Mouse (Mus musculus) T-helper 2 cell (primary cell): ENCODE measurements around the gene Mgat5.

Experiments
- in situ Hi-C: fragments of 300-600 bp; cut with MboI, MseI; formaldehyde crosslinking; loops from one replicate; pipeline ENCODE4 v1.15.1; 2025; ENCODE audit warnings: high pct_unique_total_duplicates

Mgat5 gene

DNA sequence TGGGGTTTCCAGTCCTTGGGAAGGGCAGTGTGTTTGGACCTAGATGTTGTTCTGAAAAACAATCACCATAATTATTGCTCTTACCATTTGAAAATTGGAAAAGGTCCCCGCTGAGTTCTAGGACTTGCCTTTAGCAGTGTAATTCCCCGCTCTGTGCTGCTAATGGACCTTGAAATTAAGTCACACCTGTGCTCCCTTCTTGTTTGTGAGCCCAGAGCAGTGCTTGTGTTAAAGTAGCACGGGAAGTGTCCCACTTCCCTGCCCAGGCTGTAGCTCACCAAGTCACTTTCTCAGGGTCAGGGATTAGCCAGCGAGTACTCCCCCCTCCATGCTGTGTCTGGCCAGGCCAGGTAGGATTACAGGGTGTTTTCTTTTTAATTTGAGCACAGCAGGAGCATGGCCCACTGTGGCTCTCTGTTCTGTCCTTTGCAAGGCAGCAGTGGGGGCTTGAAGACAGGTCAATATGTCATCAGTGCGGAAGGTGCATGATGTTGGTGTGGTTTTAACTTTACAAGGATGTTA is 123.6 kb downstream of the Mgat5 start:
- in situ Hi-C loops = no loop called here

GRCm38 (mm10) chr1:127329810-127330209 is 125.0 kb downstream of the Mgat5 start:
- in situ Hi-C loops = no loop called here

DNA sequence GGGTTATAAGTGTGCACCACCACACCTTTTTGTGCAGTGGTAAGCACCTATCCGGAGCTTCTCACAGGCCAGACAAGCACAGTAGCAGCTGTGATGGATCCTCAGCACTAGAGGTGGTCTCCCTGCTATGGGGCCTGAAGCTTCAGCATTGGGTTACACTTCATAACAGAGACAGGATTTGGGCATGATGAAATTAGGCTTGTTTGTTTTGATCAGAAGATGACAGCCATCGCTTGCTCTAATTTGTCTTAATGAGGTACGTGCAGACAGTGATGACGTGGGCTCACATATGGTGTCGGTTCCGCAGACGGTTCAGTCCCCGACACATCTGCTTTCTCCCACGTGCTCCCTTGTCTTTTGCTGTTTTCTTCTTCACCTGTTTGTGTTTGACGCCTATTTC is 132.9 kb downstream of the Mgat5 start:
- in situ Hi-C loops = no loop called here

- in situ Hi-C loops = no loop called here
These were observed 134.1 kb downstream of the Mgat5 start for GRCm38 (mm10) chr1:127338833-127339487.

- in situ Hi-C loops = loop anchor here (10.0 kb wide), 1 partner anchor 1405 kb away; no protein-coding TSS in a partner anchor
These were observed 135.5 kb downstream of the Mgat5 start for GRCm38 (mm10) chr1:127340296-127340695.

DNA sequence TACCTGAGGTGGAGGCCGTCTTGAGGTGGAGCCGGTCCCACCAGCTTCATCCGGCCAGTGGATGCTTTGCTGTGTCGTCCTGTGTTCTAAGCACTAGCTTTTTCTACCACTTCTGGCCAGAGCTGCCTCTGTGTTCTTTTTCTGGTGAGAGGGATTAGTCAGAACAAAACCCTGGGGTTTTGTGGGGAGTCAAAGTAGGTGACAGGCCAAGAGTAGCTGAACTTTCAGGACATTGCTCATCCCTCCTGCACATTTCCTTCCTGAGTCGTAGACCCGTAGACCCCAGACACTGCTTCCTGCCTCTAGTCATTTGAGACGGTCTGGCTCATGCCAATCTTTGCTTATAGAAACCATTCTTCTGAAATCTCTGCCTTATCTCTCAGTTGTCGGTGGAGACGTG is 140.1 kb downstream of the Mgat5 start:
- in situ Hi-C loops = loop anchor here (5.0 to 10.0 kb wide), 2 partner anchors 43 to 1400 kb away; no protein-coding TSS in a partner anchor

- in situ Hi-C loops = loop anchor here (5.0 to 10.0 kb wide), 2 partner anchors 44 to 1398 kb away; no protein-coding TSS in a partner anchor
These were observed 141.9 kb downstream of the Mgat5 start for GRCm38 (mm10) chr1:127346596-127347139.

- in situ Hi-C loops = loop anchor here (5.0 to 10.0 kb wide), 2 partner anchors 46 to 1397 kb away; no protein-coding TSS in a partner anchor
These were observed 143.2 kb downstream of the Mgat5 start for GRCm38 (mm10) chr1:127347878-127348620.

DNA sequence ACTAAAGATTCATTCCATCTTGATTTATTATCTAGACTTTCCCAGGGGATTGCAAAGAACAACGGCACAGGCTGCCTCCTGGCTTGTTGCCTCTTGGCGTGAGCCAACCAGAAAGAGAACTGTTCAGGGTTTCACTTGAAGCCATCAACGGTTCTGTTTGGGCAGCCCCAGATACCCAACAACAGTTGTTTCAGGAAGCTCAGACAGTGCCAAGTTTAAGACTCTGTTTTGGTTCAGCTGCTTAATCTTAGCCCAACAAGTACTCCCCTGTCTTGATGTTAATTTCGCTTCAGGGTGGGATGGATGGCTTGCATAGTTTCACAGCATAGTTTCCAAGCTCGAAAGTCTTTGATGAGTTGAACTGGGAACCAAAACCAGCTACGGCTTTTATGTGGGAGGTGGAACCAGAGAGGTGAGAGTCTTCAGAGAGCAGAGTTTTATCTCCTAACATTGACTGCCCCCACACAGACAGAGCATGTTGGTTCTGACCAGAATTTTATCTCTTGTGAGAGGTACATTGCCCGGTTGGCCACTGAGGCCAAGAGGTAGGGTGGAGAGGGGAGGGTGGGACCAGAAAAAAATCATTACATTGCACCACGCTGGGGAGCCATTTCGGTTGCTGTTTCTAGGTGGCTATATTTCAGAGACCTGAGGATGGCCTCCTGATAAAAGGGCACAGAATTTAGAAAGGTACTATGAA is 144.0 kb downstream of the Mgat5 start:
- in situ Hi-C loops = loop anchor here (5.0 to 10.0 kb wide), 2 partner anchors 46 to 1396 kb away; no protein-coding TSS in a partner anchor

DNA sequence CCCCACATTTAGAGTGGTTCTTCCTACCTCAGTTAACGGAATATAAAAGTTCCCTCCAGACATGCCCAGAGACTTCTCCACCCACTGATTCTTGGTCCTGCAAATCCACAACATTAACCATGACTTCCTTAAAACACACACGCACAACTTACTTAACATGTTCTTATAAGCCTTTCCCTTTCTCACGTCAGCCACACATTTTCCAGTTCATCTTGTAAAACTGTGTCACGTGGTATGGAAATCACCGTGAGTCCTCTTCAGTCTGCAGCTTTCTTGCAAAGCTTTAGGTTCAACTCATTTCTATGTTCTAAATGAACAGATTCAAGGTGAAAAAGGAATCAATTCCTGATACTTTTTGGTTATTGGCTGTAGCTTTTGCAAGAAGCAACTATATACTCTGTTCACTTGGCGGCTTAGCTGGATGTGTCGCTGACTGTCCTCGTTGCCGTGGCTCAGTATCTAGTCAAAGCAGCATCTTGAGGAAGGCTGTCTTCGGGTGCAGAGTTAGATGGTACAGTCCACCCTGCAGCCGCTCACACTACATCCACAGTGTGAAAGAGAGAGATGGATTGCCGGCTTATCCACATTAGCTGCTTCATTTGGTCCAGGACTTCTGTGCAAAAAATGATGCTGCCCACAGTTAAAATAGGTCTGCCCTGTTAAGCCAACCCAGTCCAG is 146.7 kb downstream of the Mgat5 start:
- in situ Hi-C loops = no loop called here

DNA sequence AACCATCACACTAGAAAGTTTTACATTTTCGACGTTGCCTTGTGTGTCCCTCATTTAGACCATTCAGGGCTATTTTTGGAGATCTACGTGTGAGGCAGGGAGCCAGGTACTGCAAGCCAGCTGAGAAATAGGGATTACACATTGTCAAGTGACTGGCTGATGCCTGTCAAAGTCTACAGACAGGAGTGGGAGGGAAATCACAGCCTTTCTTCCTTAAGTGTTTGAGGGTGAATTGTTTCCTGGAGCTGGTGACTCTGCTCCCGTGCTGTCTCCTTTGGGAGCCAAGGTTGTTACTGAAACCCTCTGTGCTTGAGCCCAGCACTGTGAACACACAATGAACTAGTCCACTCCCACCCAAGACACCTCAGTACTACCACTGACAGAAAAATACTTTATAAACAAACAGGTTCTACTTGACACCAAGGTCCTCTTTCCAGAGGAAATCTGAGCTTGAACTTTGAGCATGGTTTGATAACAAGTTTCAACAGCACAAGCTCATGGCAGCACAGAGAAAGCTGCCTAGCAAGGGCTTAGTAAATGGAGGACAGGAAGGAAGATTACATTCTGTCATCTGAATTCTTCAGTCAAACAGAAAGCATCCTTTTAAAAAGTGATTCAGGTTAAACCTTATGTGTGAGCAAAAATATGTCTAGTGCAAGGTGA is 147.4 kb downstream of the Mgat5 start:
- in situ Hi-C loops = no loop called here

- in situ Hi-C loops = no loop called here
These were observed 148.6 kb downstream of the Mgat5 start for GRCm38 (mm10) chr1:127353408-127353807.

DNA sequence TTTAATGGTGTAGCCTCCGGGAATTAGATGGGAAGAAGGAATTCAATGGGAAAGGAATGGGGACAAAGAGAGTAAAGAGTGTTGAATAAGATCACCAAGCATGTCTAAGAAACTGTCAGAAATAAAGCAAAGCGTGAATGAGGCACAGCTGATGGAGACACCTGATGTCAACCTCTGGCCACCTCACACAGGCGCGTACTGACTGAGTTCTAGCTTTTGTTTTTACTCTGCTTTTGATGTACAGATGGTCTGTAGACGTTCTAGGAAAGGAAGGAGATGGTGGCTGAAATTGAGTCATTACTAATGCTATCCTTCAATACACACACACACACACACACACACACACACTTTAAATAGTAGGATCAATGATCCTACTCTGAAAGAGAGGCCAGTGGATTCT is 149.3 kb downstream of the Mgat5 start:
- in situ Hi-C loops = no loop called here

GRCm38 (mm10) chr1:127355034-127355433 is 150.2 kb downstream of the Mgat5 start:
- in situ Hi-C loops = no loop called here

DNA sequence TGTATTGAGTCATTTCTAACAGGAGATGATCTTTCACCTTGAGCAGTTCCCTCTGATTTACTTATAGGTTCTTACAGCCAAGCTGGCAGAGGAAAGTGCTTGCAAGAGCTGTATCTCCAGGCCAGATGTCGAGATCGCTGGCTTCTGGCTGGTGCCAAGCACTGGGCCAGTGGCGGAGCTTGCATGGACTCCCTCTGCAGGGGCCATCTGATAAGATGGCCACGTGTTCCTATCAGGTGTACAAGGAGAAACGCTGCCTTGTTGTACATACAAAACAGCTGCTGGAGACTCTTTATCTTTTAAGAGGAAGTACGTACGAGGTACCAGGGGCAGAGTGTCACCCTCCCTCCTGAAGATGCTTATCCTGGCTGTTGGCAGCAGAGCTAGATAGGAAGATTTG is 158.8 kb downstream of the Mgat5 start:
- in situ Hi-C loops = no loop called here

GRCm38 (mm10) chr1:127365706-127366105 is 160.9 kb downstream of the Mgat5 start:
- in situ Hi-C loops = no loop called here

DNA sequence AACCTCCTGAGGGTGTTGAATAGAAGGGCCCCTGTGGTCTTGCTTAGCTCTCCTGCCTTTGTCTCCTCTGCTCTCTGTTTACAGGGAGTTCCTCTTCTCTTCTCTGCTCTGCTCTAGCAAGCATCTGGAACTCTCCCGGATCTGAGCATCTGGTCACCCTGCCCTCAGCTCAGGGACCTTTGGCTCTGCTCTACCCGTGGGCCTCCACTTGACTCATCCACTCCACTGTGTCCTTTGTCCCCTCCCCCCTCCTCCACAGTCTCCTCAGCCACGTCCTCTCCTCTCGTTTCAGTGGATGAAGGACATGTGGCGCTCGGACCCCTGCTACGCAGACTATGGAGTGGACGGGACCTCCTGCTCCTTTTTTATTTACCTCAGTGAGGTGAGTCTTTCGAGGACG is 161.3 kb downstream of the Mgat5 start:
- in situ Hi-C loops = no loop called here

GRCm38 (mm10) chr1:127368513-127368912 is 163.7 kb downstream of the Mgat5 start:
- in situ Hi-C loops = no loop called here

DNA sequence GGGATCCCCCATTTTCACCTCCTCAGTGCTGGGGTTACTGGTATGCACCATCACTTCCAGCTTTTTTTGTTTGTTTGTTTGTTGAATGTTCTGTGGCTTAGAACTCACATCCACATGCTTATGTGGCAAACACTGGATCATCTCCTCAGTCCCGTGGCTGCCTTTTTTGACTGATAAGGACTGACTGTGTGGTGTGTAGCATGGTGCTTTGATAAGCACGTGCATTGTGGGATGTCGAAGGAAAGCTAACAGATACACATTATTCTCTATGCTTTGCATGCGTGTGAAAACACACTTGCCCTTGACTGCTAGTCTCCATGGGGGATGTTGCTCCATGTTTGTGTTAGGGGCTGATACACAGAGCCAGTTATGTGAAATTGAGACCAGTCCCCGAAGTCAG is 164.7 kb downstream of the Mgat5 start:
- in situ Hi-C loops = no loop called here

DNA sequence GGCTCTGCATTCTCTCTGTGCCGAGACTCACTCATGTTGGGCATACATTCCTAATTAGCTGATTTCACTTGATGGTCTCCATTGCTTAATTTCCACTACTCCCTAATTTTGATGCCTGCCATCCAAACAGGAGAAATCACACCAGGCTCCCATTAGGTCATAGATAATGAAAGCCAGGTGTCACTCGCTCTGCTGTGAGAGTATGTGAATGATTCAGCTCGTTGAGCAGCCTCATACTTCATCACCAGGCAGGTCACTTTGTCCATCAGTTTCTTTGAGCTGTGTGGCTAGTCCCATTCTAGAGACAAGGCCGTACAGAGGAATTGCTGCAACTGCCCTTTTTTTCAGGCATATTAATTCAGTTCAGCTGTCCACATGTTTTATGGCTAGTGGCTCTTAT is 167.3 kb downstream of the Mgat5 start:
- in situ Hi-C loops = no loop called here

- in situ Hi-C loops = no loop called here
These were observed 168.7 kb downstream of the Mgat5 start for GRCm38 (mm10) chr1:127373559-127373958.
